Mouse (Mus musculus) neural tube, embryonic 14.5 days (tissue): ENCODE measurements around the gene Il23r. TPM values are rescaled to one million over a fixed set of nuclear protein-coding genes. Genes with fewer than 3 reads are reported as not detected.

Source experiments
- ATAC-seq: fragments of 200-750 bp; cut with Nextera tagmentation; 2 replicates; pipeline ENCODE4 v1.8.0; 2017; ENCODE audit warnings: low read depth, mild to moderate bottlenecking, moderate TSS enrichment, moderate library complexity
- H3K27ac ChIP-seq: fragments of 300-500 bp; sonication (generic); 2 replicates; pipeline ENCODE4 v1.5.1; 2014; ENCODE audit warnings: low read depth, mild to moderate bottlenecking, control low read depth, low read length, moderate library complexity, mixed read lengths
- H3K27me3 ChIP-seq: fragments of 300-500 bp; sonication (generic); 2 replicates; pipeline ENCODE4 v1.6.1; 2014; ENCODE audit warnings: low read length; ENCODE audit not compliant: control insufficient read depth, insufficient read depth
- H3K36me3 ChIP-seq: fragments of 300-500 bp; sonication (generic); 2 replicates; pipeline ENCODE4 v1.6.1; 2014; ENCODE audit warnings: low read length, mixed read lengths; ENCODE audit not compliant: control insufficient read depth, insufficient read depth
- H3K4me1 ChIP-seq: fragments of 300-500 bp; sonication (generic); 2 replicates; pipeline ENCODE4 v1.6.1; 2014; ENCODE audit warnings: low read length; ENCODE audit not compliant: control insufficient read depth, insufficient read depth
- H3K4me2 ChIP-seq: fragments of 300-500 bp; sonication (generic); 2 replicates; pipeline ENCODE4 v1.6.1; 2014; ENCODE audit warnings: mild to moderate bottlenecking, low read depth, low read length, control low read depth
- H3K4me3 ChIP-seq: fragments of 300-500 bp; sonication (generic); 2 replicates; pipeline ENCODE4 v1.5.1; 2014; ENCODE audit warnings: low read depth, low read length, control low read depth, mixed read lengths
- H3K9ac ChIP-seq: fragments of 300-500 bp; sonication (generic); replicated peaks from 2 replicates; pipeline ENCODE4 v1.6.1; 2014; ENCODE audit warnings: low read depth, mild to moderate bottlenecking, control low read depth, low read length, mixed read lengths
- H3K9me3 ChIP-seq: fragments of 300-500 bp; sonication (generic); 2 replicates; pipeline ENCODE4 v1.6.1; 2016; ENCODE audit warnings: low read length; ENCODE audit not compliant: control insufficient read depth
- WGBS: fragments of 180-500 bp; shearing (Covaris S2); extraction: QIAGEN DNeasy Blood & Tissue Kit; methylation state at CpG from one replicate; pipeline ENCODE4 v1.1.7; 2014; 5-methylcytosine and 5-hydroxymethylcytosine counted together
- polyA plus RNA-seq: library from polyadenylated mRNA; unstranded; fragments of >200 nt; fragmentation: Nextera tagmentation; extraction: Ambion mirVana; gene quantifications from 2 replicates; pipeline ENCODE4 v1.2.1, GENCODE M21; 2014

Il23r gene
- not detected in 2 replicates for polyA plus RNA-seq

DNA sequence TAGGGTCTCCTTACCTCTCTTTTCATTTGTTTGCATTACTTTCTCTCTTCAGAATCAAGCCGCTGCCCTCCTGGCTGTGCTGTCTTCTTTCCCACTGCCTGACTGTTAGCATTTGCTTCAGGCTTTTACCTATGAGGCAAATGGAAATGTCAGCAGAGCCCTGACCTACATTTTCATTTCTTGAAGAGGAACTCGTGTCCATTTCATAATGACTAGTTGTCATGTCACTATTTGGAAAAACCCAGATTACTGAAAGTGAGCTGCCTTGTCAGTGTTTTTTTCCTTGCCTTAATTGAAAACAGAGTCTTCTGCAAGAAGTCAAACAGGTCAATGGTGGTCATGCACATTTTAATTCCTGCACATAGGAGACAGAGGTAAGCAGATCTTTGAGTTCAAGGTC, at the start of gene Il23r:
Gene Il23r (minus strand): TSS at position 101 of the 400 bp plus-strand sequence.
- no peaks in the 10 kb centered on the region for H3K27me3 ChIP-seq
- no peaks in the 10 kb centered on the region for H3K4me1 ChIP-seq
- H3K36me3 ChIP-seq = no peaks in the 10 kb centered on the region
- H3K9ac ChIP-seq = no peak within 1 kb of the TSS
- H3K9me3 ChIP-seq = no peaks in the 10 kb centered on the region
- no peak within 1 kb of the TSS for H3K27ac ChIP-seq
- no peak for ATAC-seq
- H3K4me2 ChIP-seq = no peak within 1 kb of the TSS
- H3K4me3 ChIP-seq = no peak within 1 kb of the TSS
- WGBS = 88% methylated on average over 2 of the region's 2 CpGs

DNA sequence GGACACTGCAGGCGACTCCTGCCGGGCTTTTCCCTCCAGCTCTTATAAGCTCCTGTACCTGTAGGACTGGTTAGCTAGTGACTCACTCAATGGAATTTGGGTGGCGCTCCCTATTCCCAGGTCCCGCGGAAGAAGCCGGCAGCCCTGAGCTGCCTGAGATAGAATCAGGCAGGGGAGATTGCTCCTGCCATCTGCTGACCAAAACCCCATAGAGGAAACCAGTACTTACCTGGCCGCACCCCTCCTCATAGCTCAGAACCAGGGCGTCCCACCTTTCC, 44.1 kb upstream of the Il23r start, which contains the start of gene Tacstd2:
Gene Tacstd2 (minus strand): TSS at position 20 of the 278 bp plus-strand sequence.
- 6% methylated on average over 8 of the region's 8 CpGs for WGBS
- Histone ChIP-seq H3K27ac (no peak within 1 kb of the TSS), H3K27me3 (peaks cover 46% of the 10 kb centered on the region), H3K9me3 (no peaks in the 10 kb centered on the region), H3K9ac (peak within 1 kb of the TSS; percentile 32; the same call in 1 of the 2 replicates), H3K4me3 (peak within 1 kb of the TSS; percentile 39), H3K4me1 (0 out of 2 replicates have a peak, but pooled peaks cover 3% of the 10 kb centered on the region), H3K4me2 (peak within 1 kb of the TSS; percentile 70), H3K36me3 (no peaks in the 10 kb centered on the region)
- ATAC-seq = no peak; the same call in 1 of the 2 replicates

DNA sequence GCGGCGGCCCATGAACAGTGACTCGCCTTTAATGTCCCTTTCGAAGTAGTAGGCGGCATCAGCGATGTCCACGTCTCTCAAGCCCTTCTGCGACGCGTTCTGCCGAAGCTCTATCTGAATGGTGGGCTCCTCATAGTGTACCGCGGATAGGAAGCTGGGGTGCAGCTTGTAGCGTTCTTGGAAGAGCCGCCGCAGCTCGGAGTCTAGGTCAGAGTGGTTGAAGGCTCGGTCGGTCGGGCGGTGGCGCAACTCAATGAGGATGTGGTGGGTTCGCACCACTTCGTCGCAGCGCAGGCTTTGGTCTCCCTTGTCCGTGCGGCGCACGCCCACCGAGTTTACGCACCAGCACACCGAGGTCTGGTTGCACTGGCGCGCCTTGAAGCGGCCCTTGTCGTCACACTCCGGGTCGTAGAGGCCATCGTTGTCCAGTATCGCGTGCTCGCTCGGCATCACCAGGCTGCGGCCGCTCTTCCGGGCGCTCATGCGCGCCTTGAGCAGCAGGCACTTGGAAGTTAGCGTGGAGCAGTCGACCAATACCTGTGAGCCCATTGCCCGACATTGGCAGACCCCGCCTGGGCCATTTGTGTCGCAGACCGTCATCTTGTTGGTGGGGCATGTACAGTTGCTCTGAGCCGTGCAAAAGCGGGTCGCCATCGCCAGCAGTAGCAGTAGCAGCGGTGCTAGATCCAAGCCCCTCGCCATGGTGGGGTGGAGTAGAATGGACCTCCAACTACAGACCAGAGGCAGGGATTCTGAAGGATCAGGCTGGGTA, 43.5 kb upstream of the Il23r start:
- 1% methylated on average over 62 of the region's 62 CpGs for WGBS
- H3K9me3 ChIP-seq = no peaks in the 10 kb centered on the region
- peak overlapping the region; percentile 32; the same call in 1 of the 2 replicates for H3K9ac ChIP-seq
- no peaks in the 10 kb centered on the region for H3K36me3 ChIP-seq
- ATAC-seq = peak; percentile 74
- H3K27me3 ChIP-seq = peaks cover 46% of the 10 kb centered on the region
- H3K4me1 ChIP-seq = 0 out of 2 replicates have a peak, but pooled peaks cover 3% of the 10 kb centered on the region
- H3K27ac ChIP-seq = no peak overlapping the region
- peak overlapping the region; percentile 70 for H3K4me2 ChIP-seq
- H3K4me3 ChIP-seq = peak overlapping the region; percentile 39

DNA sequence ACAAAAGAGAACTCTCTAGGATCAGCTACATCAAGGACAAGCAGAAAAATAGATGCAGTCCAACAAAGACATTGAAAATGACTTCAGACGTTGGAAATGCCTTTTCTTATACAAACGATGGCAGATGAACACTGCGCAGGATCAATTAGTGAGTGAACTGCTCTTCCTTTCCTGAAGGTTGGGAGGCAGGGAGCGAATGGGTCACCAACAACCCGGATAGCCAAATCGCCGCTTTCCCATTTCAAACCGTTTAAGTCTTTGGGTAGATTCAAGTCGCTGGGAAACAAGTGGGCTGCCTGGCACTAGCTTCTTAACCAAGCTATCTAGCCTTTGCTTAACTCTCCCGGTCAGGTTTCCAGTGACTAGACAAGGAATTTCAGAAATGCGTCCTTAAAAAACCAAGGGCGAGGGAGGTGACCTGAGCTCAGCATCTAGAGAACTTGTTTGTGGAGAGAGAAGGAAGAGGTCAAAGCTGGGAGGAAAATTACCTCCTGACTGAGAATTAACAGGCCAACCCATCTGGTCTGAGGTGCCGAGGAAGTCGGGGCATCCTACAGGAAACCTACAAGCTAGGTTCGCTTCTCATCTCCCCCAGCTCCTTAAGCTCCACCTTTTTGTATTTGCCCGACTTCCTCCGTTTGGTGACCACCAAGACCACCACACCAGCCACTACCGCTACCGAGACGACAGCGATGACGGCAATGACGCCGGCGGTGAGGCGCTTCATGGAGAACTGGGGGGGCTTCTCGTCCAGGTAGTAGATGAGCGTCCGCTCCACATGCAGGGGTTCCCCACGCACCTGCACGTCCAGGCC, 42.7 kb upstream of the Il23r start:
- Histone ChIP-seq H3K4me3 (peak overlapping the region; percentile 39), H3K9me3 (no peaks in the 10 kb centered on the region), H3K9ac (no peak overlapping the region), H3K27me3 (peaks cover 46% of the 10 kb centered on the region), H3K27ac (no peak overlapping the region), H3K4me1 (0 out of 2 replicates have a peak, but pooled peaks cover 3% of the 10 kb centered on the region), H3K36me3 (no peaks in the 10 kb centered on the region), H3K4me2 (peak overlapping the region; percentile 70)
- no peak; the same call in 1 of the 2 replicates for ATAC-seq
- 8% methylated on average over 31 of the region's 31 CpGs for WGBS

DNA sequence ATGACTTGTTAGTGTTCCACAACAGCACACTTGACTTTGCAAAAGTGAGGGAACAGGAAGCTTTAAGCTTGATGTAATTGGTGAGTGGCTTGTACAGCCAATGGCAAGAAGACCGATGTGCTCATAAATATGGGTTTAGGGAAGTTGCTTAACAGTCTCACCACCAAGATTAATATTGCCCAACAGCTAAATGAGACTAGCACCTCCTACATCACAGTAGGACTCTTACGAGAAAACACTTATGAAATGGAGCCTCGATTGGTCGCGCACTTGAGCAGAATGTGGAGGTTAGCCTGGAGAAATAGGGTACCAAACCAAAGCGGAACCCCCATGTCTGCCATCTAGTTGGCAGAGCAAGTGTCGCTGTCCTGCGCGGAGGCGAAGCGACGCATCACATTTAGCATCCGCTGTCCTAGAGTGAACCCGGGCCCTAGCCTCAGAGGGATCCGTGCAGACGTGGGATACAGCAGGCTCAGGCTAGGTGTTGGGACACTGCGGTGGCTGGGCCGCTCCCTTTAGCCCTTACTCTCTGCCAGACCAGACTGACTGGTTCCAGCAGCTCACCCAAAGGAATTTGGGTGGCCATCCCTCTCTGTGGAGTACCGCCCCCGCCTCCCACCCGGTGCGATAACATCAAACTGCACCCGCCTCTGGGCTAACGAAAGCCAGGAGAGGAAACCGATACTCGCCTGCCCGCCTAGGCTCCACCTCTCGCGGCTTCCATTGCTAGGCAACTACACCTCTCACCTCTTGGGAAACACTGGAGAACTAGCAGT, 41.2 kb upstream of the Il23r start:
- H3K4me3 ChIP-seq = peak overlapping the region; percentile 15; the same call in 1 of the 2 replicates
- H3K27me3 ChIP-seq = peaks cover 46% of the 10 kb centered on the region
- no peak overlapping the region for H3K27ac ChIP-seq
- peak overlapping the region; percentile 31 for H3K4me2 ChIP-seq
- no peaks in the 10 kb centered on the region for H3K9me3 ChIP-seq
- peak; percentile 53 for ATAC-seq
- no peaks in the 10 kb centered on the region for H3K36me3 ChIP-seq
- H3K4me1 ChIP-seq = 0 out of 2 replicates have a peak, but pooled peaks cover 3% of the 10 kb centered on the region
- 10% methylated on average over 28 of the region's 29 CpGs for WGBS
- no peak overlapping the region for H3K9ac ChIP-seq

DNA sequence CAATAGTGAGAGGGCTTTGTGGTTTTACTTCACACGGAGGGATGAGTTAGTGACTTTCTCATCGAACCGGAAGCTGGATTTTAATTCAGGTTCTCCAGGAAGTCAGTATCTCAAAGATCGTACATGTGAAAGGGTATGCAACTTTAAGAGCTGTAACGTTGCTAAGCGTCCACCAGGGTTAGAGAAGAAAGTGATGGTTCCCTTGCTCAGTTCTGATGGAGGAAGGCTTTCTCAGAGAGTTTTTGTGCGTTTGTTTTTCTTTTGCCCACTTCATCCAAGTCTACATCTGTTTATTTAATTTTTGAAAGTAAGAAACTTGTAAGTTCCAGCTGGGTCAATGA, 40.1 kb upstream of the Il23r start:
- Histone ChIP-seq H3K4me2 (no peak overlapping the region), H3K27me3 (peaks cover 45% of the 10 kb centered on the region), H3K9ac (no peak overlapping the region), H3K9me3 (no peaks in the 10 kb centered on the region), H3K4me3 (no peak overlapping the region), H3K27ac (no peak overlapping the region), H3K36me3 (no peaks in the 10 kb centered on the region), H3K4me1 (0 out of 2 replicates have a peak, but pooled peaks cover 3% of the 10 kb centered on the region)
- WGBS = 71% methylated on average over 7 of the region's 7 CpGs
- ATAC-seq = no peak

DNA sequence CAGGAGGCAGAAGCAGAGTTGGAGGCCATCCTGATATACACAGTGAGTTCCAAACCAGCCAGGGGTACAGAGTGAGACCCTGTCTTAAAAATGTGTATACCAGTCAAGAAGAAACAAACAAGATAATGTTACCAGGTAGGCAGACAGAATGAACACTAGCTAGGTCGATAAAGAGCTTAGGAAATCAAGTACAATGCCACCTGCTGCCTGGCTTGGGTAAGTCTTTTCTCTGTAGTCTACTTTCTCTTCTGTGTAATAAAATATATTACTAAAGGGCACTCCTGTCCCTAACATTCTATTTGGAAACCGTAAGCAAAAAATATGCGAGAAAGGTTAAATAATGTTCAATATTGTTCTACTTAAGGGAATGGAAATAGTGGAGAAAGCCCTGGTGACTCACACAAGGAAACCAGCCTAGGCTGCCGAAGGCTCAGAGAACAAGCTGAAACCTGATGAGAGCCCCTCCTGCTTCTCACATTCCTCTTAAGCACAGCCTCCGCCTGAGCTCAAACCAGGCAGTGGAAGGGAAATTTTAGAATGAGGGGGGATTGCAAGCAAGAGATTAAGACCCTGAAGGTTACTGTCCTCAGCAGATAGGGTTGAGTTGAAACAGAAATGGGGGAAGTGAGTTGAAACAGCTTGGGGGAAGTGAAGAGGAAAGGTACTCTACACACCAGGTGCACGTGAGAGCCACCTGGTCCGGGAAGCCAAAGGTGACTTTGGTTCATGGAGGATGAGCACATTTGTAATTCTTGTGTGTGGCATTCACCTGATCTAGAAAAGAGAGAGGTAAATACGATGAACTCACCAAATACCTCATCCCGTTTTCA, 39.6 kb upstream of the Il23r start:
- no peaks in the 10 kb centered on the region for H3K36me3 ChIP-seq
- no peak overlapping the region for H3K9ac ChIP-seq
- no peak overlapping the region for H3K27ac ChIP-seq
- no peaks in the 10 kb centered on the region for H3K9me3 ChIP-seq
- ATAC-seq = no peak
- 0 out of 2 replicates have a peak, but pooled peaks cover 3% of the 10 kb centered on the region for H3K4me1 ChIP-seq
- 70% methylated on average over 9 of the region's 9 CpGs for WGBS
- H3K4me2 ChIP-seq = no peak overlapping the region
- H3K27me3 ChIP-seq = peaks cover 40% of the 10 kb centered on the region
- H3K4me3 ChIP-seq = no peak overlapping the region

DNA sequence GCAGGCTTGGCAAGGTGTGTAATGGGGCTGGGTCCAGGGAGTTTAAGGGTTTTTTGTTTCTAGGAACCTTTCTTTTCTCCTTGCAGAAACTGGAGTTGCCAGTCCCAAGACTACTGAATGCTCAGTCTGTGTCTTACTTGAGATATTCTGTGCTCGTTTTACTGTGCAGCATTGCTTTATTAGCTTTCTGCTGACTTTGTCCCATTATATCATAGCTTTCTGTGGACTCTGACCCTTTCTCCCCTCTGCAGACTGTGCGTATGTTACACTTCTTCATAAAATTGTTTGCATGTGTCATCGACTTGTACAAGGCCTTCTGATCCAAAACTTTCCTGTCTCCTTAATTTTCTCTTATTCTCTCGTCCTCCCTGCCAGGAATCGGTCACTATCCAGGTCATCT, 34.7 kb upstream of the Il23r start:
- no peak for ATAC-seq
- Histone ChIP-seq H3K36me3 (no peaks in the 10 kb centered on the region), H3K4me2 (no peak overlapping the region), H3K4me1 (no peaks in the 10 kb centered on the region), H3K9me3 (no peaks in the 10 kb centered on the region), H3K27me3 (no peaks in the 10 kb centered on the region), H3K9ac (no peak overlapping the region), H3K4me3 (no peak overlapping the region), H3K27ac (no peak overlapping the region)
- WGBS = 92% methylated on average over 5 of the region's 5 CpGs
